Mouse (Mus musculus) stomach, embryonic 14.5 days (tissue): Measurements from ENCODE around the gene Adamts18. TPM values are rescaled to one million over a fixed set of nuclear protein-coding genes. Genes with fewer than 3 reads are reported as not detected.

ENCODE experiments used
- ATAC-seq: fragments of 200-750 bp; cut with Nextera tagmentation; 2 replicates; pipeline ENCODE4 v1.8.0; 2017; ENCODE audit warnings: low read depth, moderate TSS enrichment; ENCODE audit not compliant: insufficient number of reproducible peaks, insufficient read depth, low FRiP score
- H3K27ac ChIP-seq: fragments of 300-500 bp; sonication (generic); 2 replicates; pipeline ENCODE4 v1.5.1; 2014; ENCODE audit warnings: mild to moderate bottlenecking, low read length, moderate library complexity, mixed read lengths
- H3K27me3 ChIP-seq: fragments of 300-500 bp; sonication (generic); 2 replicates; pipeline ENCODE4 v1.6.1; 2014; ENCODE audit warnings: low read length, control low read depth, mixed read lengths; ENCODE audit not compliant: control insufficient read depth, insufficient read depth
- H3K36me3 ChIP-seq: fragments of 300-500 bp; sonication (generic); 2 replicates; pipeline ENCODE4 v1.6.1; 2014; ENCODE audit warnings: mild to moderate bottlenecking, control low read depth, low read length, moderate library complexity, mixed read lengths; ENCODE audit not compliant: control insufficient read depth, insufficient read depth
- H3K4me1 ChIP-seq: fragments of 300-500 bp; sonication (generic); 2 replicates; pipeline ENCODE4 v1.6.1; 2014; ENCODE audit warnings: low read length, control low read depth, mixed read lengths; ENCODE audit not compliant: control insufficient read depth, insufficient read depth
- H3K4me2 ChIP-seq: fragments of 300-500 bp; sonication (generic); replicated peaks from 2 replicates; pipeline ENCODE4 v1.6.1; 2014; ENCODE audit warnings: low read depth, low read length, control low read depth
- H3K4me3 ChIP-seq: fragments of 300-500 bp; sonication (generic); 2 replicates; pipeline ENCODE4 v1.5.1; 2014; ENCODE audit warnings: low read depth, low read length, control low read depth
- H3K9ac ChIP-seq: fragments of 300-500 bp; sonication (generic); replicated peaks from 2 replicates; pipeline ENCODE4 v1.6.1; 2014; ENCODE audit warnings: low read depth, mild to moderate bottlenecking, control low read depth, low read length, moderate library complexity, mixed read lengths
- H3K9me3 ChIP-seq: fragments of 300-500 bp; sonication (generic); 2 replicates; pipeline ENCODE4 v1.6.1; 2016; ENCODE audit warnings: low read depth, low read length, control low read depth; ENCODE audit not compliant: control insufficient read depth
- WGBS: fragments of 180-500 bp; shearing (Covaris S2); extraction: QIAGEN DNeasy Blood & Tissue Kit; methylation state at CpG from one replicate; pipeline ENCODE4 v1.1.7; 2014; 5-methylcytosine and 5-hydroxymethylcytosine counted together
- polyA plus RNA-seq: library from polyadenylated mRNA; unstranded; fragments of >200 nt; fragmentation: Nextera tagmentation; extraction: Ambion mirVana; gene quantifications from 2 replicates; pipeline ENCODE4 v1.2.1, GENCODE M21; 2014

The Adamts18 gene
- polyA plus RNA-seq, 1 experiment from 2014 or later: 1.5 TPM

- no peak overlapping the region for H3K4me2 ChIP-seq
- no peak for ATAC-seq
- H3K4me1 ChIP-seq: 0 out of 2 replicates have a peak, but pooled peaks cover 7% of the 10 kb centered on the region
- H3K4me3 ChIP-seq: no peak overlapping the region
- H3K9ac ChIP-seq: no peak overlapping the region
- H3K27ac ChIP-seq: no peak overlapping the region
- H3K9me3 ChIP-seq: peaks cover 4% of the 10 kb centered on the region; the same call in 1 of the 2 replicates
- H3K36me3 ChIP-seq: no peaks in the 10 kb centered on the region
- H3K27me3 ChIP-seq: peaks cover 29% of the 10 kb centered on the region
- 54% methylated on average over 4 of the region's 4 CpGs for WGBS
Observed at GRCm38 (mm10) chr8:113851655-113852054, 3.1 kb upstream of the Adamts18 start.

- Histone ChIP-seq H3K9ac (peak overlapping the region; percentile 18; the same call in 1 of the 2 replicates), H3K4me2 (peak overlapping the region; percentile 95), H3K4me1 (0 out of 2 replicates have a peak, but pooled peaks cover 7% of the 10 kb centered on the region), H3K27me3 (peaks cover 29% of the 10 kb centered on the region), H3K9me3 (peaks cover 4% of the 10 kb centered on the region; the same call in 1 of the 2 replicates), H3K36me3 (no peaks in the 10 kb centered on the region), H3K4me3 (peak overlapping the region; percentile 40), H3K27ac (no peak overlapping the region)
- under 1% methylated on average over 49 of the region's 50 CpGs for WGBS
- 0 out of 2 replicates have a peak, but pooled peaks have one; percentile 46 for ATAC-seq
Observed at GRCm38 (mm10) chr8:113848081-113848652, 371 bp downstream of the Adamts18 start.

GRCm38 (mm10) chr8:113847606-113848080 lies 895 bp downstream of the Adamts18 start:
- Histone ChIP-seq H3K27ac (no peak overlapping the region), H3K4me2 (peak overlapping the region; percentile 95), H3K36me3 (no peaks in the 10 kb centered on the region), H3K4me3 (peak overlapping the region; percentile 40), H3K4me1 (0 out of 2 replicates have a peak, but pooled peaks cover 7% of the 10 kb centered on the region), H3K9ac (no peak overlapping the region), H3K27me3 (peaks cover 29% of the 10 kb centered on the region), H3K9me3 (peaks cover 4% of the 10 kb centered on the region; the same call in 1 of the 2 replicates)
- ATAC-seq: no peak
- WGBS: 23% methylated on average over 12 of the region's 12 CpGs

GRCm38 (mm10) chr8:113846669-113847068 lies 1.9 kb downstream of the Adamts18 start:
- H3K4me3 ChIP-seq: no peak overlapping the region
- H3K27me3 ChIP-seq: peaks cover 29% of the 10 kb centered on the region
- H3K9me3 ChIP-seq: peaks cover 3% of the 10 kb centered on the region; the same call in 1 of the 2 replicates
- H3K9ac ChIP-seq: no peak overlapping the region
- no peak for ATAC-seq
- H3K27ac ChIP-seq: no peak overlapping the region
- WGBS: 82% methylated on average over 5 of the region's 5 CpGs
- H3K4me1 ChIP-seq: 0 out of 2 replicates have a peak, but pooled peaks cover 7% of the 10 kb centered on the region
- no peaks in the 10 kb centered on the region for H3K36me3 ChIP-seq
- no peak overlapping the region for H3K4me2 ChIP-seq

GRCm38 (mm10) chr8:113844801-113845301 lies 3.7 kb downstream of the Adamts18 start:
- H3K4me3 ChIP-seq: no peak overlapping the region

GRCm38 (mm10) chr8:113838211-113838610 lies 10.3 kb downstream of the Adamts18 start:
- no peak for ATAC-seq
- Histone ChIP-seq H3K4me2 (no peak overlapping the region), H3K9ac (no peak overlapping the region), H3K9me3 (no peaks in the 10 kb centered on the region), H3K36me3 (no peaks in the 10 kb centered on the region), H3K4me1 (no peaks in the 10 kb centered on the region), H3K27me3 (no peaks in the 10 kb centered on the region), H3K27ac (no peak overlapping the region), H3K4me3 (no peak overlapping the region)
- WGBS: 87% methylated on average over 6 of the region's 6 CpGs

More at GRCm38 (mm10) chr8:113844801-113845301, 3.7 kb downstream of the Adamts18 start:
- Histone ChIP-seq H3K27ac (no peak overlapping the region), H3K9me3 (no peaks in the 10 kb centered on the region), H3K27me3 (peaks cover 27% of the 10 kb centered on the region), H3K36me3 (no peaks in the 10 kb centered on the region), H3K4me1 (0 out of 2 replicates have a peak, but pooled peaks cover 7% of the 10 kb centered on the region), H3K9ac (no peak overlapping the region), H3K4me2 (no peak overlapping the region)
- ATAC-seq: no peak
- WGBS: 20% methylated on average over 20 of the region's 20 CpGs

- no peaks in the 10 kb centered on the region for H3K27me3 ChIP-seq
- H3K9ac ChIP-seq: no peak overlapping the region
- no peaks in the 10 kb centered on the region for H3K9me3 ChIP-seq
- ATAC-seq: no peak
- H3K36me3 ChIP-seq: no peaks in the 10 kb centered on the region
- no peak overlapping the region for H3K4me3 ChIP-seq
- no peaks in the 10 kb centered on the region for H3K4me1 ChIP-seq
- no peak overlapping the region for H3K4me2 ChIP-seq
- H3K27ac ChIP-seq: no peak overlapping the region
- WGBS: 49% methylated on average over 4 of the region's 4 CpGs
Observed at GRCm38 (mm10) chr8:113837570-113837915, 11.0 kb downstream of the Adamts18 start.

- no peaks in the 10 kb centered on the region for H3K4me1 ChIP-seq
- no peak overlapping the region for H3K9ac ChIP-seq
- H3K4me3 ChIP-seq: no peak overlapping the region
- no peaks in the 10 kb centered on the region for H3K36me3 ChIP-seq
- no peak overlapping the region for H3K27ac ChIP-seq
- ATAC-seq: no peak
- H3K4me2 ChIP-seq: no peak overlapping the region
- H3K27me3 ChIP-seq: no peaks in the 10 kb centered on the region
- WGBS: 34% methylated on average over 8 of the region's 8 CpGs
- no peaks in the 10 kb centered on the region for H3K9me3 ChIP-seq
Observed at GRCm38 (mm10) chr8:113836892-113837569, 11.5 kb downstream of the Adamts18 start.
